Mouse (Mus musculus) hindbrain, embryonic 13.5 days (tissue): ENCODE results near the gene Pabpc1l. TPM values are rescaled to one million over a fixed set of nuclear protein-coding genes. Genes with fewer than 3 reads are reported as not detected.

Source experiments
- ATAC-seq: fragments of 200-750 bp; cut with Nextera tagmentation; 2 replicates; pipeline ENCODE4 v1.8.0; 2017; ENCODE audit warnings: moderate TSS enrichment; ENCODE audit not compliant: low FRiP score
- H3K27ac ChIP-seq: fragments of 300-500 bp; sonication (generic); 2 replicates; pipeline ENCODE4 v1.5.1; 2015; ENCODE audit warnings: inconsistent platforms, mild to moderate bottlenecking, moderate library complexity
- H3K27me3 ChIP-seq: fragments of 300-500 bp; sonication (generic); 2 replicates; pipeline ENCODE4 v1.6.1; 2015; ENCODE audit warnings: mild to moderate bottlenecking, inconsistent platforms
- H3K36me3 ChIP-seq: fragments of 300-500 bp; sonication (generic); 2 replicates; pipeline ENCODE4 v1.6.1; 2015; ENCODE audit warnings: mild to moderate bottlenecking, inconsistent platforms
- H3K4me1 ChIP-seq: fragments of 300-500 bp; sonication (generic); replicated peaks from 2 replicates; pipeline ENCODE4 v1.6.1; 2015; ENCODE audit warnings: inconsistent platforms
- H3K4me2 ChIP-seq: fragments of 300-500 bp; sonication (generic); 2 replicates; pipeline ENCODE4 v1.6.1; 2015; ENCODE audit warnings: inconsistent platforms, mild to moderate bottlenecking, moderate library complexity
- H3K4me3 ChIP-seq: fragments of 300-500 bp; sonication (generic); 2 replicates; pipeline ENCODE4 v1.5.1; 2015; ENCODE audit warnings: mild to moderate bottlenecking, inconsistent platforms
- H3K9ac ChIP-seq: fragments of 300-500 bp; sonication (generic); 2 replicates; pipeline ENCODE4 v1.6.1; 2015; ENCODE audit warnings: mild to moderate bottlenecking, inconsistent platforms
- H3K9me3 ChIP-seq: fragments of 300-500 bp; sonication (generic); 2 replicates; pipeline ENCODE4 v1.6.1; 2016; ENCODE audit warnings: inconsistent platforms
- WGBS: fragments of 180-500 bp; shearing (Covaris S2); methylation state at CpG from one replicate; pipeline ENCODE4 v1.1.7; 2015; 5-methylcytosine and 5-hydroxymethylcytosine counted together
- polyA plus RNA-seq: library from polyadenylated mRNA; unstranded; fragments of >200 nt; fragmentation: Nextera tagmentation; extraction: Ambion mirVana; gene quantifications from 2 replicates; pipeline ENCODE4 v1.2.1, GENCODE M21; 2015

The Pabpc1l gene
- polyA plus RNA-seq, 1 experiment from 2014 or later = 2.2 TPM

DNA sequence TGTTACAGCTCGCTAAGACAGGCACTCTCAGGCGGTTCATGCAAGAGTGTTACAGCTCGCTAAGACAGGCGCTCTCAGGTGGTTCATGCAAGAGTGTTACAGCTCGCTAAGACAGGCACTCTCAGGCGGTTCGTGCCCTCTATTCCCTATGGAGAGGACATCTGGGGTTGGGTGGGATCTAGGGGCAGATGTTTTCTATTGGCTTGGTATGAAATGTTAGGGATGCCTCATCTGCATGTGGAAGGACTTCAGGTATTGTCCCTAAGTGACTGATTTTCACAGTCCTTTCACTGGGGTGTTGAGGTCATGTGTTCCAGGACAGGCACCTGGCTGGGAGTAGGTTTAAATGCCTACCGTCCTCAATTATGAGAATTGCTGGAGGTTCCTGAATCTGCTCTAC is 17.7 kb upstream of the Pabpc1l start:
- no peak for ATAC-seq
- no peaks in the 10 kb centered on the region for H3K27me3 ChIP-seq
- no peak overlapping the region for H3K4me2 ChIP-seq
- no peaks in the 10 kb centered on the region for H3K9me3 ChIP-seq
- H3K27ac ChIP-seq = no peak overlapping the region
- H3K36me3 ChIP-seq = peaks cover 13% of the 10 kb centered on the region
- H3K4me1 ChIP-seq = peaks cover 49% of the 10 kb centered on the region
- H3K9ac ChIP-seq = no peak overlapping the region
- no peak overlapping the region for H3K4me3 ChIP-seq
- 91% methylated on average over 8 of the region's 8 CpGs for WGBS

DNA sequence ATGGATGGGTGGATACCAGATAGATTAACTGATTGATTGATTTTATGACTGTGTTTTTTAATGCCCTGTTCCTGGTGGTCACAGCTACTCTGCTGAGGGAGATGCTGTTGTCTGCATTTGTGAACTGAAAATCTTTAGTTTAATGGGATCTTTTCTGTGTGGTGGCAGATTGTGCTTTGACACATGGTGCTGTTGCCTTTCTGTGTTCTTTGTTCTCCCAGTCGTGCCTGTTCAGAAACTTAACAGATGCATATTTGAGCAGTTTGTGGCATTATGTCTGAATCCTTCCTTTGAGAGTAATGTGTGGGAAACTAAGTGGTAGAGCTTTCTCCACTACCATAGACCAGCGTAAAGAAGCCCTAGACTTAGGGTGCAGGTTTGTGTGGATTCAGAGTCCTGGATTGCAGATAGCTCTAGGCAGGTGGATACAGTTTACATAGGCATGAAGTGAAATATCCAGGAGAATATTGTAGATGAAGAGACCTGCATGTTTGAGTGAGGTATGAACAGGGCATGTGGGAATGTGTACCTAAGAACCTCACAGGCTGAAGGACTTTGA is 17.2 kb upstream of the Pabpc1l start:
- Histone ChIP-seq H3K4me3 (no peak overlapping the region), H3K4me1 (peaks cover 43% of the 10 kb centered on the region), H3K4me2 (no peak overlapping the region), H3K9ac (no peak overlapping the region), H3K9me3 (no peaks in the 10 kb centered on the region), H3K27ac (no peak overlapping the region), H3K36me3 (peaks cover 17% of the 10 kb centered on the region), H3K27me3 (no peaks in the 10 kb centered on the region)
- WGBS = 57% methylated on average over 2 of the region's 2 CpGs
- ATAC-seq = no peak

DNA sequence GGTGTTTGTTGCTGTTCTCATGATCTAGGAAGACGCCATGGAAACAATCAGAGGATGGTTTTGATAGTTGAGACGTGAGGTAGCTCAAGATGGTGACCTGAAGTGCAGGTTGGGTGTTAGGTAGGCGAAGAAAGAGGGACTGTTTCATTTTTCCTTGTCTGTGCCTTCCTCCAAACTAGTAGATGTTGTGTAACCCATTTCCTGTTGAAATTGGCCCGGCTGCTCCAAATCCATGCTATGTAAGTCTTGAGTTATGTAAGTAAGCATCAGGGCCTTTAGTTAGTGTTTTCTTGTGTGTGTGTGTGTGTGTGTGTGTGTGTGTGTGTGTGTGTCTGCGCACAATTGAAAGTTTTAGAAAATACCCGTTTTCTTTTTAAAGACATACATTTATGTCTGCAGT is 16.0 kb upstream of the Pabpc1l start:
- WGBS = 95% methylated on average over 6 of the region's 6 CpGs
- Histone ChIP-seq H3K4me3 (no peak overlapping the region), H3K4me1 (peaks cover 36% of the 10 kb centered on the region), H3K27me3 (no peaks in the 10 kb centered on the region), H3K4me2 (no peak overlapping the region), H3K9ac (no peak overlapping the region), H3K27ac (no peak overlapping the region), H3K9me3 (no peaks in the 10 kb centered on the region), H3K36me3 (peaks cover 27% of the 10 kb centered on the region)
- ATAC-seq = no peak

DNA sequence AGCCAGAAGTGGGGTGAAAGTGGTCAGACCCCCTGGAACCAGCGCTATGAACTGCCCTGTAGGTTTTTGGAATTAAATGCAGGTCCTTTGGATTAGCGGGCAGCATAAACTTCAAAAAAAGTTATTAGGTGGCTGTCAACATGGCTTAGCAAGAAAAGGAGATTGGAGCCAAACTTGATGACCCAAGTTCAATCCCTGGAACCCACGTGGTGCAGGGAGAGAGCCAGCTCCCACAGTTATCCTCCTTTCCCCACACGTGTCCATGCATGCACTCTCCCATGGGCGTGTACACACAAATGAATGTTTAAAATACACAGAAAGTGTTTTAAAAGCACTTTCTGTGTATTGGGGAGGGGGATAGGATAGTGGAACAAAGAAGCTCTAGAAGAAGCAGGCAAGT is 14.8 kb upstream of the Pabpc1l start:
- no peak overlapping the region for H3K27ac ChIP-seq
- no peak for ATAC-seq
- no peaks in the 10 kb centered on the region for H3K9me3 ChIP-seq
- peaks cover 24% of the 10 kb centered on the region for H3K4me1 ChIP-seq
- peaks cover 39% of the 10 kb centered on the region for H3K36me3 ChIP-seq
- WGBS = 86% methylated on average over 5 of the region's 5 CpGs
- no peaks in the 10 kb centered on the region for H3K27me3 ChIP-seq
- no peak overlapping the region for H3K9ac ChIP-seq
- H3K4me3 ChIP-seq = no peak overlapping the region
- no peak overlapping the region for H3K4me2 ChIP-seq

- Histone ChIP-seq H3K27me3 (no peaks in the 10 kb centered on the region), H3K4me2 (no peak overlapping the region), H3K4me3 (no peak overlapping the region), H3K27ac (no peak overlapping the region), H3K9me3 (no peaks in the 10 kb centered on the region), H3K36me3 (peaks cover 44% of the 10 kb centered on the region), H3K9ac (no peak overlapping the region), H3K4me1 (peaks cover 19% of the 10 kb centered on the region)
- no peak for ATAC-seq
- WGBS = 94% methylated on average over 3 of the region's 3 CpGs
These were observed 14.3 kb upstream of the Pabpc1l start for GRCm38 (mm10) chr2:164010944-164011343.

DNA sequence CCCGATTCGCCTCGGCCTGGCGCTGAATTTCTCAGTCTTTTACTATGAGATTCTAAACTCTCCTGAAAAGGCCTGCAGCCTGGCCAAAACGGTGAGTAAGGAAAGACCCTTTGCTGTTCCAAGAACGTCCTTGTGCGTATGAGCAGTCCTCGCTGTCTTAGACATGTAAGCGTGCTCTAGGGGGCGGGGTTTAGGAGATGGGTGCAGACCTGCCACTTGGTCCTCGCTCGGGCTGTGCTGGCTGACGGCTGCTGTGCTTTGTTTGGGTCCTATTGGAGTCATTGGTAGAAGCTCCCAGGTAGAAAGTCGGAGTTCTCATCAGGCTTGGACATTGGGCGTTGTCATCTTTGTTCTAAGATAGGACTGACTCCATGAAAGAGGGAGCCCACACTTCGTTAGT is 9.9 kb upstream of the Pabpc1l start:
- H3K9ac ChIP-seq = no peak overlapping the region
- no peak overlapping the region for H3K4me3 ChIP-seq
- no peak overlapping the region for H3K27ac ChIP-seq
- no peaks in the 10 kb centered on the region for H3K27me3 ChIP-seq
- 92% methylated on average over 16 of the region's 16 CpGs for WGBS
- no peak for ATAC-seq
- H3K36me3 ChIP-seq = peaks cover 87% of the 10 kb centered on the region
- no peaks in the 10 kb centered on the region for H3K4me1 ChIP-seq
- no peak overlapping the region for H3K4me2 ChIP-seq
- H3K9me3 ChIP-seq = no peaks in the 10 kb centered on the region

DNA sequence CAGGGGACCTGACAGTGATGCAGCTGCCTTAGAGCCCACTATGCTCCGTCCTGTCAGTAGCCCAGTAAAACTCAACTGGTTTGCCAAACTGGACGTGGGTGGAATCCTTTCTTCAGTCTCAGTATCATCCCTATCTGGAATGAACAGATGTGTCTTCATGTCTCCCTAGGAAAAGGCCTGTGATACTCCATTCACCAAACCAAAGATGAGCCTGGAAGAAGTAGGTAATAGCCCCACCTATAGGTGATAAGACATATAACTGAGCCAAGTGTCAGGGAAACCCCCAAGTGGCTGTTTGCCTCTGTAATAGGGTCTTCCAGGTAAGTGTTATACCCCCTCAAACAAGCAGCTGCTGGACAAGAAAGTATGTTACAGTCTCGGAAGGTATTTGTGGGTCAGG is 6.3 kb upstream of the Pabpc1l start:
- H3K27ac ChIP-seq = no peak overlapping the region
- H3K9ac ChIP-seq = no peak overlapping the region
- no peak for ATAC-seq
- H3K4me1 ChIP-seq = no peaks in the 10 kb centered on the region
- H3K9me3 ChIP-seq = no peaks in the 10 kb centered on the region
- no peak overlapping the region for H3K4me2 ChIP-seq
- H3K36me3 ChIP-seq = peaks cover 65% of the 10 kb centered on the region
- H3K27me3 ChIP-seq = no peaks in the 10 kb centered on the region
- no peak overlapping the region for H3K4me3 ChIP-seq
- WGBS = 89% methylated on average over 3 of the region's 3 CpGs

DNA sequence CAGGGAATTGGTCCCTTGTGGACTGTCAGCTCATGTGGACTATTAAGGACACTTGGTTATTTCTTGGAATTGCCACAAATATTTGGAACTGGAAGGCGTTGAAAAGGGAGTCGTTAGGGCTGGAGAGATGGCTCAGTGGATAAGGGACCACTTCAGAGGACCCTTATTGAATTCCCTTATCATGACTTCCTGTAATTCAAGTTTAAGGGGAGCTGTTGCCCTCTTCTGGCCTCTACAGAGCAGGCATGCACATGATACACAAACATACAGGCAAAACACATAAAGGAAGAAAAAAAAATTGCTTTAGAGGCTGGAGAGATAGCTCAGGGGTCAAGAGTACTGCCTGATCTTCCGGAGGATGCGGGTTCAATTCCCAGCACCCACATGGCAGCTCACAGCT is 5.3 kb upstream of the Pabpc1l start:
- Histone ChIP-seq H3K9ac (no peak overlapping the region), H3K36me3 (peaks cover 55% of the 10 kb centered on the region), H3K4me1 (no peaks in the 10 kb centered on the region), H3K4me3 (no peak overlapping the region), H3K9me3 (no peaks in the 10 kb centered on the region), H3K27me3 (no peaks in the 10 kb centered on the region), H3K27ac (no peak overlapping the region), H3K4me2 (no peak overlapping the region)
- ATAC-seq = no peak
- WGBS = 91% methylated on average over 4 of the region's 4 CpGs

DNA sequence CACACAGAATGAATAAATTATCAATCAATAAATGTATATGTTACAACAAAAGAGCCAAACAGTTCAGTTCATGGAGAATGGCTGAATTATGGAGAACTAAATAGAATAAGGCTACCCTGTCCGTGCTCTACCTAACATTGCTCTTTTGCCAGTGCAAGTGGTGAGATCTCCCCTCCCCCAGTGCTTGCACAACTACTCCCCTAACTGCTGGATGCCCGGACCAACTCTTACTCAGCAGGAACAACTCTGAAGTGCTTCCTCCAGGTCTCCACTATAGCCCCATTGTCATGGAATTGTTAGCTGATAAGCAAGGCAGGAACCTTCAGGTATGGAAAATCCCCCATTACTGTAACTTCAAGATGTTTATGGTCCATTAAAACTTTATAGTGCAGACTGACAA is 3.1 kb upstream of the Pabpc1l start:
- H3K36me3 ChIP-seq = peaks cover 34% of the 10 kb centered on the region
- no peaks in the 10 kb centered on the region for H3K27me3 ChIP-seq
- no peak for ATAC-seq
- no peaks in the 10 kb centered on the region for H3K4me1 ChIP-seq
- 60% methylated on average over 2 of the region's 2 CpGs for WGBS
- no peak overlapping the region for H3K4me2 ChIP-seq
- no peak overlapping the region for H3K9ac ChIP-seq
- H3K27ac ChIP-seq = no peak overlapping the region
- no peak overlapping the region for H3K4me3 ChIP-seq
- no peaks in the 10 kb centered on the region for H3K9me3 ChIP-seq

DNA sequence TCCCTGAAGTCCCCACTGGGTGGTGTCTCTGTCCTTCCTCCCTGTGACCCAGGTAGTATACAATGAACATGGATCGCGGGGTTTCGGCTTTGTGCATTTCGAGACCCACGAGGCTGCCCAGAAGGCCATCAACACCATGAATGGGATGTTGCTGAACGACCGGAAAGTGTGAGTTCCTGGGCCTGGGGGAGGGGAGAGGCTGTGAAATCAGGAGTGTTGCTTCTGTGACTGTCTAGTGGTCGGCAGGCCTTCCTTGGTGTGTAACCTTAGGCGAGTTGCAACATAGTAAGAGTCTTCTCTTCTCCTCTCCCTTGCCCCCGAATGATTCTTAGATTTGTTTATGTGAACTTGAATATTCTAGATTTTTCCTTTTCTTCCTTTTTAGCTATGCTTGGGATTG is 5.9 kb downstream of the Pabpc1l start:
- Histone ChIP-seq H3K27ac (no peak overlapping the region), H3K36me3 (no peaks in the 10 kb centered on the region), H3K4me3 (no peak overlapping the region), H3K27me3 (no peaks in the 10 kb centered on the region), H3K9me3 (no peaks in the 10 kb centered on the region), H3K9ac (no peak overlapping the region), H3K4me2 (no peak overlapping the region), H3K4me1 (no peaks in the 10 kb centered on the region)
- no peak for ATAC-seq
- WGBS = 78% methylated on average over 10 of the region's 10 CpGs

DNA sequence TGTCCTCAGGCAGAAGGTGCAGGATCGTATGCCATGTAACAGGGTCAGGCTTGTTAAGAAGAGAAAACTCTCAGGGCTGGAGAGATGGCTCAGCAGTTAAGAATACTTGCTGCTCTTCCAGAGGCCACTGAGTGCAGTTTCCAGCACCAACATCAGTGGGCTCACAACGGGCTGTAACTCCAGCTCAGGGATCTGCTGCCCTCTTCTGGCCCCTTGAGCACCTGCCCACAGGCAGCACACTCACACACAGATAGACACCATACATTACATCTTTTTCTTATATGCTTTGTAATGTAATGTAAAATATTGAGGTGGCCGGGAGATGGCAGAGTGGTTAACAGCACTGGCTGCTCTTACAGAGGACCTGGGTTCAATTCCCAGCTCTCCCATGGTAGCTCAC is 7.7 kb downstream of the Pabpc1l start:
- ATAC-seq = no peak
- Histone ChIP-seq H3K4me3 (no peak overlapping the region), H3K36me3 (no peaks in the 10 kb centered on the region), H3K9me3 (no peaks in the 10 kb centered on the region), H3K27ac (no peak overlapping the region), H3K4me2 (no peak overlapping the region), H3K9ac (no peak overlapping the region), H3K4me1 (no peaks in the 10 kb centered on the region; the same call in 1 of the 2 replicates), H3K27me3 (no peaks in the 10 kb centered on the region)
- WGBS = 95% methylated on average over 3 of the region's 3 CpGs

- no peak for ATAC-seq
- no peak overlapping the region for H3K4me2 ChIP-seq
- 57% methylated on average over 10 of the region's 10 CpGs for WGBS
These were observed 11.3 kb downstream of the Pabpc1l start for GRCm38 (mm10) chr2:164036520-164037019.

GRCm38 (mm10) chr2:164038407-164039028 is 13.3 kb downstream of the Pabpc1l start:
- ATAC-seq = peak; percentile 36; the same call in 1 of the 2 replicates
- WGBS = 96% methylated on average over 1 of the region's 1 CpGs
- H3K4me2 ChIP-seq = no peak overlapping the region
- H3K4me3 ChIP-seq = no peak overlapping the region
- H3K4me1 ChIP-seq = no peaks in the 10 kb centered on the region; the same call in 1 of the 2 replicates
- H3K9ac ChIP-seq = no peak overlapping the region
- H3K27ac ChIP-seq = no peak overlapping the region
- no peaks in the 10 kb centered on the region for H3K27me3 ChIP-seq
- no peaks in the 10 kb centered on the region for H3K36me3 ChIP-seq
- no peaks in the 10 kb centered on the region for H3K9me3 ChIP-seq

More at GRCm38 (mm10) chr2:164036520-164037019, 11.3 kb downstream of the Pabpc1l start:
- Histone ChIP-seq H3K4me3 (no peak overlapping the region), H3K9me3 (no peaks in the 10 kb centered on the region), H3K36me3 (no peaks in the 10 kb centered on the region), H3K27me3 (no peaks in the 10 kb centered on the region), H3K4me1 (no peaks in the 10 kb centered on the region; the same call in 1 of the 2 replicates), H3K27ac (no peak overlapping the region), H3K9ac (no peak overlapping the region)
